Mouse (Mus musculus) layer of hippocampus, adult 8-10 months (tissue): ENCODE results near the gene 4930503B20Rik. TPM values are rescaled to one million over a fixed set of nuclear protein-coding genes. Genes with fewer than 3 reads are reported as not detected.

Source experiments
- DNase-seq, 2 experiments: peaks; one replicate each; pipeline ENCODE4 v3.0.0; 2022; ENCODE audit warnings: low spot score in 2 of 2
- total RNA-seq, 4 experiments: library from RNA; stranded (reverse); gene quantifications; 2 replicates each; pipeline ENCODE4 v1.2.4; 2022

The 4930503B20Rik gene
- total RNA-seq, 4 experiments from 2014 or later: 0.22 TPM; not detected in 3

GRCm38 (mm10) chr3:146652431-146652830 is 1.3 kb upstream of the 4930503B20Rik start:
- no peak for DNase-seq

DNA sequence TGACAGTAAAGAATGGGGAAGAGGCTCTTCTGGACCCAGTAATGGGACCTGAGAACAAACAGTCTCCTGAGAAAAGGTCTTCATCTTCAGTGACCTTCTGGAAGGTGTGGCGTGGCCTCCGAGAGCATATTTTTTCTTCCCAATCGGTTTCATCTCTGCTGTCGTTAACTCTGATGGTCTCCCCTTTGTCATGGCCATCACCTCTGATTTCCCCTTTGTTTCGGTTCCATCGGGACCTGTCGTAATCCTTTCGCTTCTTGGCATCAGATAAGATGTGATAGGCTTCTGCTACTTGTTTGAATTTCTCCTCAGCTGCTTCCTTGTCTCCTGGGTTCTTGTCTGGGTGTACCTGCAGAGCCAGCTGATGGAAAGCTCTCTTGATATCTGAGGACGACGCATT is 401 bp downstream of the 4930503B20Rik start:
- DNase-seq: no peak

DNA sequence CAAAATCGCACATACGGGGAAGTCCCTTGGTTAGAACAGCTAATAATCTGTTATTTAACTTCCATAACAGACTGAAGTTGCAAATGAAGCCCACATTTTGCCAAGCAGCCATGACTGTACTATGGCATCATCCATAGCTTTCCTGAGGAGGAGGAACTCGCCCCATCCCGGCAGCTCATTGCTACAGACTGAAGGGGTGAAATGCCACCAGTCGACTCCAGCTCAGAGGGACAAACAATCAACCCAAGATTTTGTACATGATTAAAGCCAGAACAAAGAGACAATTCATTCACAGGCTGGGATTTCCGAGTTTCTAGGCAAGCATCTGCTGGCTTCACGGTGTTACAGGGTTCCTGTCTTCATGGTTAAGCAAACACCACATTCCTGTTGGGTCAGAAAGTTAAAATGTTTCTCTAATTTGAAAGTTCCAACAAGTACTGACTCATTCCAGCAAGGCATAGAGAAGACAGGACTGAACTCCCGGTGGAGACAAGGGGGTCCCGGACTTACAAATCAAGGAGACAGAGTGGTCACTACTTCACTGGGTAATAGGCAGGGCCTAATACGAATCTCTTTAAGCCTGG is 1.7 kb downstream of the 4930503B20Rik start:
- no peak for DNase-seq

GRCm38 (mm10) chr3:146641818-146642427 is 9.2 kb downstream of the 4930503B20Rik start:
- DNase-seq: no peak

DNA sequence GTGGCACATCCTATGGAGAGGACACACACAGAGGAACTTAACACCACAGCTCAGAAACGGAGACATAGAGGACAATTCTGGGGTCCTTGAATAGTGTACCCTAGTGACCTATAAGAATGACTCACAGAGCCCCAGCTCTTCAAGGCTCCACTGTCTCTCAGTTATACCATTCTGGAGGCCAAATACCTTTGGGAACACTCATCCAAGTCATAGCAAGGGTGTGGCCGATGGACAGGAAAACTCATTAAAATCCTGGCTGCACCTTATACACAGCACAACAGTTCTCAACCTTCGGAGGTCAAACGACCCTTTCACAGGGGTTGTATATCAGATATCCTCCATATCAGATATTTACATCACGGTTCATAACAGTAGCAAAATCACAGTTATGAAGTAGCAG is 18.6 kb downstream of the 4930503B20Rik start:
- no peak for DNase-seq

DNA sequence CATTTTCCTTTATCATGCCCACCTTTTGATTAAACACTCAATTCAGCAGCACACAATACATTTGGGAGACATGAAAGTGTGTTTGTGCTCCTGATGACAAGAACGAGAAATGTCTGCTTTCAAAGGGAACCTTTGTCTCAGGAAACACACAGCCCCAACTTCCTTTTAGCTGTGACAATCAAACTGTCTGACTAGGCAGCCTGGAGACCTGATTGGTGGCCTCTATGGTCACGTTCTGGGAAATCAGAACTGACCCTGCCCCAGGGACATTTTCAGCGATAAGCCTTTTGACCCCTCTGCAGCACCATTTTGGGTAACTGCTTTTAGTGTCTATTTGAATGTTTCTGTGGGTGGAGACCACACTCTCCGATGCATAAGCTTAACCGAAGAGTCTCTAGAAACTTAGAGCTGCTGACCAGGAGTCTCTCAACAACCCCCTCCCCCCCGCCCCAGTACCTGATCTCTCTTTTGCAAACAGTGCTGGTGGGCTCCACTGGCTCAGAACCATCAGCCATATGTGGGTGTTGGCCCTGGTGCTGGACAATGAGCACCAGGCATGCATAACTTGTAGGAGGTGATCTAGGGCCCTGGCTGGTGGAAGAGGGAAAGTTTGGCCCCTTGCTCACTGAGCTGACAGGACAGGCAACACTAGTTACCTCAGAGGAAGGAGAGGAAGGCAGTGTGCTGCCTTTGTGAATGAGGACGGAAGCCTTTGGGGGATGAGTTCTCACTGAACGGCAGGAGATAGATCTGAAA is 22.7 kb downstream of the 4930503B20Rik start:
- no peak for DNase-seq

GRCm38 (mm10) chr3:146625766-146626165 is 25.4 kb downstream of the 4930503B20Rik start:
- no peak for DNase-seq

DNA sequence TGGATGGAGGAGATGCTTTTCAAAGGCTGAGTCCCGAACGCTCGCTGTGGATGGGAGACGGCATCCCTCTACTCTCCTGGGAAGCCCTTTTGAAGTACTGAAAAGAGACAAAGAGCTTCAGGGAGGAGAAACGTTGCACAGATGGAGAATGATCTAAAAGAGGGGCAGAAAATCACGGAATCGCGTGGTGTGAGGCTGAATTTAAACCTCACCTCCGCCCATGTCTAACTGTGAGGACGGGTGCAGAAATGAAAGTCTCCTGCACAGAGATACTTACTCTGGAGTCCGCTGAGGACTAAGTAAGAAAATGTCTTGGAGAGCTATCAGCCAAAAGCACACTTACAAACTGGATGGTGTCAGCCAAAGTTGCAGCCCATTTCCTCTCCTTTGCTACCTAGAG is 29.2 kb downstream of the 4930503B20Rik start:
- no peak for DNase-seq

DNA sequence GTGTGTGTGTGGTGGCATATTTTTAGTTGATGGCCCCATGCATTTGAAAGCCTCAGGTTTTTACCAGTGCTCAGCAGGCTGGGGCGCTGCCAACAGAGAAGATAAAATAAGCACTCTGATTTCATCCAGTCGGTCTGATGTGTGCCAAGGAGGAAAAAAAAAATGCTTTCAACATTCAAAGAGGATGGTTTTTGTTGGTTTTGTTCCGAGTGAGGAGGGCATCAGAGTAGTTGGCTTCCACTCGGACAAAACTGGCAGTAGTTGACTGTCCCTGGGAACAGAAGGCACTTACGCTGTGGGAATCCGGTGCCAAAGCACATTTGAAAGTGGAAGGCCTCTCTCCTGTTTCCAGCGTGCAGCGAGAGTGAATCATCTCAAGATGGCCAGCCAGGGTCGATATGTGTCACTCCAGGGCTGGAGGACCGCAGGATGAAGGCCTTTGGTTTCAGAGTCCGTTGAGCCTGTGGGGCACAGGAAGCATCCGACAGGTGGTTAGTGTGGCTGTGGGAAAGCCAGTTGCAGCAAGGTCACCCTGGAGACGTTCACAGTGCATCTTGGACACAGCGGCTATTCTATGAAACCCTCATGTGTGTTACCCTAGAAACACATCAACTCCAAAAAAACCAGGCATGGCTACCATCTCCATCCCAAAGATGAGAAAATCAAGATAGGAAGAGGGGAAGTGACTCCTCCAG is 30.4 kb downstream of the 4930503B20Rik start:
- peak; percentile 79 for DNase-seq

DNA sequence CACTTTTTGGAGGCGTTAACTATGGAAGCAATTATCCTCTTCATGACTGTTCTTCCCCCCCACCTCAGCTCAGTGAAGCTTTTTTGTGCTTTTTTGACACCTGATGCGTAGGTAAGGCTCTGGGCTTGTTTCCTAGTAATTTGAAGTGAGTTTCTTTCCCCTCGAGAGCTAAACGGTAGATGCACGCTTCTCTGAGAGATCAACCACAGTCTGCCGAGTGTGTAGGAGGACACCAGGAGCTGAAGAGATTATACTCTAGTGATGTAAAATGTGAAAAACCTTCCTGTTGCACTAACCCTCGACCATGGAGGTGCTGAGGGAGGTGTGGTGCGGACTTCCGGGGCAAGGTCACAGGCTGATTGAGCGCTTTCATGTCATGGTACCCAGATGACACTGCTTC is 31.0 kb downstream of the 4930503B20Rik start:
- DNase-seq: peak in 1 of 2 experiments; percentile 54

GRCm38 (mm10) chr3:146618357-146618756 is 32.8 kb downstream of the 4930503B20Rik start:
- no peak for DNase-seq

- no peak for DNase-seq
Observed at GRCm38 (mm10) chr3:146617946-146618345, 33.2 kb downstream of the 4930503B20Rik start.

- DNase-seq: no peak
Observed at GRCm38 (mm10) chr3:146616533-146617283, 34.4 kb downstream of the 4930503B20Rik start.

GRCm38 (mm10) chr3:146615496-146615895 is 35.6 kb downstream of the 4930503B20Rik start, which contains the start of gene Dnase2b:
Gene Dnase2b, minus strand, starts transcription at chr3:146615596.
- DNase-seq: no peak

GRCm38 (mm10) chr3:146611821-146612220 is 39.3 kb downstream of the 4930503B20Rik start:
- DNase-seq: no peak

GRCm38 (mm10) chr3:146611261-146611660 is 39.9 kb downstream of the 4930503B20Rik start:
- DNase-seq: no peak

DNA sequence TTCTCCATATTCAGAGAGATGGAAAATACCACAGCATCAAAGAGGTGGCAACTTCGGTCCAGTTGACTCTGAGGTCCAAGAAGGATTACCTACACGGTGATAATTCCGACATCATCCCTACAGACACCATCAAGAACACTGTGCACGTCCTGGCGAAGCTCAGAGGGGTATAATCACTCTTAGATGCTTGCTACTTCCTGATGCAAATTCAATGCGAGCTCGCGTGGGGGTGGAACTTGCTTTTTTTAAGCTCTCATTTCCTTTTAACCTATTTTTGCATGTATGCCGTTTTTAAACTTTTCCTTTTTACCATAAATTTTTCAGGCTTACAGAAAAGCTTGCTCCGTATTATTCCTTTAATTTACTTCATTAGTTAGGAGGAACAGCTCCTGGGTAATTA is 40.8 kb downstream of the 4930503B20Rik start:
- no peak for DNase-seq

DNA sequence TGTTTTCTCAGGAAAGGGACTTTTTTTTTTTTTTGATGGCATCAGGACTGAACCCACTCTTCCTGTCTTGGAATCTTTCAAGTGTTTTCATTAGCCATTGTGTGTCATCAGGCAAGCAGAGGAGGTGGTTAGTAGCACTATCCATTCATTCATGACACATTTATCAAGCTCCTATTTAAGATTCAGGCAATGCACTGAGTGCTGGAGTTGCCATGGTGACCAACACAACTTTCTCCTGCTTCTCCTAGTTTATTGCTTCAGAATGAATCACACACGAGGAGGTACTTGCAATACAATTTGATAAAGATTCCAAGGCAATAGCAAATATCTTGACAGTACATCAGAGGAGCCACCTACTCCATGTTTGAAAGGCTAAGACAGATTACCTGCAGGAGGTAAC is 43.7 kb downstream of the 4930503B20Rik start:
- DNase-seq: peak; percentile 46 to 62

- DNase-seq: no peak
Observed at GRCm38 (mm10) chr3:146604647-146605046, 46.5 kb downstream of the 4930503B20Rik start.

- no peak for DNase-seq
Observed at GRCm38 (mm10) chr3:146602531-146602930, 48.6 kb downstream of the 4930503B20Rik start.

- no peak for DNase-seq
Observed at GRCm38 (mm10) chr3:146601205-146601604, 49.9 kb downstream of the 4930503B20Rik start.
